In genomic region chr15:89078208-89078836, GRCm38 (mm10) we compare ENCODE assay signal across 8 mouse cellular contexts. TPM values are rescaled to one million over a fixed set of nuclear protein-coding genes. Genes with fewer than 3 reads are reported as not detected.
DNase-seq lines count a peak whose midpoint lies in the region; ATAC-seq and TF ChIP-seq lines count a peak whose summit lies in the region.

No protein-coding gene starts in this region.

- peaks cover 11% of the 10 kb centered on the region for H3K36me3 ChIP-seq in heart, embryonic 11.5 days (ENCODE audit: control insufficient read depth, insufficient read depth, low read length)
- H3K36me3 ChIP-seq in kidney, postnatal 0 days (ENCODE audit: insufficient read depth, low read length), result peaks cover 24% of the 10 kb centered on the region
- peaks cover 19% of the 10 kb centered on the region for H3K36me3 ChIP-seq in stomach, embryonic 15.5 days

- H3K9me3 ChIP-seq in heart, embryonic 11.5 days (replicated peaks; ENCODE audit: control insufficient read depth, low read length), result no peaks in the 10 kb centered on the region
- no peaks in the 10 kb centered on the region for H3K9me3 ChIP-seq in kidney, postnatal 0 days (replicated peaks; ENCODE audit: low read length)
- no peaks in the 10 kb centered on the region for H3K9me3 ChIP-seq in stomach, embryonic 15.5 days

- peaks cover 36% of the 10 kb centered on the region for H3K4me1 ChIP-seq in heart, embryonic 11.5 days (ENCODE audit: control insufficient read depth, insufficient read depth, low read length)
- peaks cover 20% of the 10 kb centered on the region for H3K4me1 ChIP-seq in kidney, postnatal 0 days (replicated peaks; ENCODE audit: insufficient read depth, low read length)
- H3K4me1 ChIP-seq in stomach, embryonic 15.5 days, result peaks cover 31% of the 10 kb centered on the region

- H3K9ac ChIP-seq in heart, embryonic 11.5 days (ENCODE audit: low read depth, low read length), result peak overlapping the region; percentile 34; the same call in 1 of the 2 replicates
- H3K9ac ChIP-seq in kidney, postnatal 0 days (ENCODE audit: low read depth, low read length), result peak overlapping the region; percentile 48; the same call in 1 of the 2 replicates
- no peak overlapping the region for H3K9ac ChIP-seq in stomach, embryonic 15.5 days

- H3K27ac ChIP-seq in heart, embryonic 11.5 days (ENCODE audit: low read depth, low read length), result 0 out of 2 replicates have a peak overlapping the region, but pooled peaks have one; percentile 3
- peak overlapping the region; percentile 80 for H3K27ac ChIP-seq in kidney, postnatal 0 days
- 0 out of 2 replicates have a peak overlapping the region, but pooled peaks have one; percentile 27 for H3K27ac ChIP-seq in stomach, embryonic 15.5 days

- WGBS in heart, embryonic 11.5 days (ENCODE audit: insufficient replicate concordance), result 62% methylated on average over 9 of the region's 9 CpGs
- WGBS in kidney, postnatal 0 days, result 49% methylated on average over 9 of the region's 9 CpGs
- 54% methylated on average over 9 of the region's 9 CpGs for WGBS in stomach, embryonic 15.5 days

- peak overlapping the region; percentile 95 for H3K4me2 ChIP-seq in heart, embryonic 11.5 days
- peak overlapping the region; percentile 67 for H3K4me2 ChIP-seq in kidney, postnatal 0 days (ENCODE audit: low read length)
- peak overlapping the region; percentile 84 for H3K4me2 ChIP-seq in stomach, embryonic 15.5 days

- DNase-seq in adrenal gland, postnatal 10 days, result peak; percentile 67
- no peak for DNase-seq in adrenal gland, adult 18-20 months (ENCODE audit: low spot score in 2 of 2)
- DNase-seq in kidney, postnatal 0 days (ENCODE audit: low spot score), result peak; percentile 51
- peak; percentile 83 for DNase-seq in lung, postnatal 36 days
- DNase-seq in layer of hippocampus, postnatal 36 days, result no peak

- TF ChIP-seq CTCF in kidney, postnatal 0 days (IDR thresholded peaks at IDR 0.05; ENCODE audit: low read depth), result no peak

- H3K27me3 ChIP-seq in heart, embryonic 11.5 days (ENCODE audit: control insufficient read depth, insufficient read depth, low read length), result no peaks in the 10 kb centered on the region
- H3K27me3 ChIP-seq in kidney, postnatal 0 days (ENCODE audit: insufficient read depth, low read length), result no peaks in the 10 kb centered on the region
- no peaks in the 10 kb centered on the region for H3K27me3 ChIP-seq in stomach, embryonic 15.5 days (replicated peaks)

- no peak overlapping the region for H3K4me3 ChIP-seq in heart, embryonic 11.5 days (ENCODE audit: low read depth, low read length)
- 0 out of 2 replicates have a peak overlapping the region, but pooled peaks have one; percentile 9 for H3K4me3 ChIP-seq in kidney, postnatal 0 days (replicated peaks; ENCODE audit: low read depth, low read length)
- H3K4me3 ChIP-seq in stomach, embryonic 15.5 days (replicated peaks), result 0 out of 2 replicates have a peak overlapping the region, but pooled peaks have one; percentile 81

- peak; percentile 90 for ATAC-seq in activated CD4-positive, CD25-positive, alpha-beta regulatory T cell, adult 4 months
- ATAC-seq in heart, embryonic 11.5 days (replicated peaks; ENCODE audit: insufficient number of reproducible peaks, low FRiP score, low TSS enrichment), result no peak
- no peak; the same call in 1 of the 2 replicates for ATAC-seq in kidney, postnatal 0 days (replicated peaks; ENCODE audit: low FRiP score, low read depth)
- no peak for ATAC-seq in stomach, embryonic 15.5 days (ENCODE audit: insufficient read depth, low FRiP score, low read depth)

RNA-seq across cellular contexts. Expression of gene Trabd, which starts 3.4 kb away (rescaled TPM):
- 10 to 100 TPM; 42.9 to 48.5 TPM for total RNA-seq in adrenal gland, postnatal 10 days (2021)
- total RNA-seq in adrenal gland, adult 18-20 months (2021), result 10 to 100 TPM; 36.1 to 36.7 TPM
- polyA plus RNA-seq in activated CD4-positive, CD25-positive, alpha-beta regulatory T cell, adult 4 months (2017; shearing (Covaris generic)), result 10 to 100 TPM; 29.5 to 33.9 TPM
- polyA plus RNA-seq in heart, embryonic 11.5 days (2014; fragmentation: Nextera tagmentation; extraction: Ambion mirVana), result 51.7 and 52.6 TPM in 2 replicates
- polyA plus RNA-seq in kidney, postnatal 0 days (2015; fragmentation: Nextera tagmentation; extraction: Ambion mirVana), result 48.9 and 50.3 TPM in 2 replicates
- polyA plus RNA-seq in stomach, embryonic 15.5 days (2015; fragmentation: Nextera tagmentation; extraction: Ambion mirVana), result 57.1 and 60.0 TPM in 2 replicates
- 10 to 100 TPM; 23.0 to 26.9 TPM for total RNA-seq in layer of hippocampus, postnatal 36 days (2021)

RNA-seq across cellular contexts. Expression of gene Selenoo, which starts 10.6 kb away (rescaled TPM):
- total RNA-seq in adrenal gland, postnatal 10 days (2021), result 10 to 100 TPM; 29.8 to 29.9 TPM
- total RNA-seq in adrenal gland, adult 18-20 months (2021), result 10 to 100 TPM; 32.3 to 39.5 TPM
- 1 to 10 TPM; 8.8 to 9.1 TPM for polyA plus RNA-seq in activated CD4-positive, CD25-positive, alpha-beta regulatory T cell, adult 4 months (2017; shearing (Covaris generic))
- polyA plus RNA-seq in heart, embryonic 11.5 days (2014; fragmentation: Nextera tagmentation; extraction: Ambion mirVana), result 9.5 and 9.9 TPM in 2 replicates
- polyA plus RNA-seq in kidney, postnatal 0 days (2015; fragmentation: Nextera tagmentation; extraction: Ambion mirVana), result 18.3 and 21.3 TPM in 2 replicates
- polyA plus RNA-seq in stomach, embryonic 15.5 days (2015; fragmentation: Nextera tagmentation; extraction: Ambion mirVana), result 17.9 and 19.7 TPM in 2 replicates
- 10 to 100 TPM; 20.3 to 21.7 TPM for total RNA-seq in layer of hippocampus, postnatal 36 days (2021)

RNA-seq across cellular contexts. Expression of gene Panx2, which starts 18.8 kb away (rescaled TPM):
- 1 to 10 TPM; 1.5 to 1.9 TPM for total RNA-seq in adrenal gland, postnatal 10 days (2021)
- 1 to 10 TPM in 1 of 2 experiments, under 1 TPM in 1; 0.96 to 1.2 TPM for total RNA-seq in adrenal gland, adult 18-20 months (2021)
- polyA plus RNA-seq in activated CD4-positive, CD25-positive, alpha-beta regulatory T cell, adult 4 months (2017; shearing (Covaris generic)), result not detected
- polyA plus RNA-seq in heart, embryonic 11.5 days (2014; fragmentation: Nextera tagmentation; extraction: Ambion mirVana), result 1.4 and 1.5 TPM in 2 replicates
- polyA plus RNA-seq in kidney, postnatal 0 days (2015; fragmentation: Nextera tagmentation; extraction: Ambion mirVana), result 0.04 and 0.05 TPM in 2 replicates
- polyA plus RNA-seq in stomach, embryonic 15.5 days (2015; fragmentation: Nextera tagmentation; extraction: Ambion mirVana), result 0.55 and 0.64 TPM in 2 replicates
- total RNA-seq in layer of hippocampus, postnatal 36 days (2021), result 100 to 1,000 TPM; 156 to 159 TPM

RNA-seq across cellular contexts. Expression of gene Tubgcp6, which starts 44.6 kb away (rescaled TPM):
- 10 to 100 TPM; 13.5 to 18.6 TPM for total RNA-seq in adrenal gland, postnatal 10 days (2021)
- total RNA-seq in adrenal gland, adult 18-20 months (2021), result 10 to 100 TPM; 10.8 to 13.0 TPM
- 10 to 100 TPM; 12.6 to 13.2 TPM for polyA plus RNA-seq in activated CD4-positive, CD25-positive, alpha-beta regulatory T cell, adult 4 months (2017; shearing (Covaris generic))
- polyA plus RNA-seq in heart, embryonic 11.5 days (2014; fragmentation: Nextera tagmentation; extraction: Ambion mirVana), result 13.1 and 14.1 TPM in 2 replicates
- polyA plus RNA-seq in kidney, postnatal 0 days (2015; fragmentation: Nextera tagmentation; extraction: Ambion mirVana), result 6.6 and 7.4 TPM in 2 replicates
- 12.0 and 12.9 TPM in 2 replicates for polyA plus RNA-seq in stomach, embryonic 15.5 days (2015; fragmentation: Nextera tagmentation; extraction: Ambion mirVana)
- 10 to 100 TPM; 28.4 to 35.3 TPM for total RNA-seq in layer of hippocampus, postnatal 36 days (2021)

RNA-seq across cellular contexts. Expression of gene Hdac10, which starts 50.2 kb away (rescaled TPM):
- 10 to 100 TPM; 10.5 to 17.8 TPM for total RNA-seq in adrenal gland, postnatal 10 days (2021)
- total RNA-seq in adrenal gland, adult 18-20 months (2021), result 10 to 100 TPM; 11.4 to 12.4 TPM
- 10 to 100 TPM; 14.3 to 16.1 TPM for polyA plus RNA-seq in activated CD4-positive, CD25-positive, alpha-beta regulatory T cell, adult 4 months (2017; shearing (Covaris generic))
- polyA plus RNA-seq in heart, embryonic 11.5 days (2014; fragmentation: Nextera tagmentation; extraction: Ambion mirVana), result 10.5 and 11.4 TPM in 2 replicates
- polyA plus RNA-seq in kidney, postnatal 0 days (2015; fragmentation: Nextera tagmentation; extraction: Ambion mirVana), result 12.8 and 13.2 TPM in 2 replicates
- 20.9 and 23.3 TPM in 2 replicates for polyA plus RNA-seq in stomach, embryonic 15.5 days (2015; fragmentation: Nextera tagmentation; extraction: Ambion mirVana)
- 10 to 100 TPM; 14.3 to 14.7 TPM for total RNA-seq in layer of hippocampus, postnatal 36 days (2021)

Comparison
In these comparisons a context has a peak if more than half of its experiments do, and no peak if none do; other contexts are left out.
1. DNase-seq: peak in adrenal gland, postnatal 10 days (single experiment), kidney, postnatal 0 days (single experiment) and lung, postnatal 36 days (single experiment); none in adrenal gland, adult 18-20 months (0 of 2) and layer of hippocampus, postnatal 36 days (0 of 2).
2. H3K27ac ChIP-seq: peak in every context shown above with its lines; median percentile 80 in kidney, postnatal 0 days; 27 in stomach, embryonic 15.5 days; 3 in heart, embryonic 11.5 days.
3. Peak in every context shown above with its lines, with median percentiles within 50 percentile points of each other: H3K4me2 ChIP-seq.